Mouse (Mus musculus): ENCODE data around the gene Vamp5. TPM values are rescaled to one million over a fixed set of nuclear protein-coding genes. Genes with fewer than 3 reads are reported as not detected.

Gene Vamp5
- polyA plus RNA-seq, 1 experiment from 2014 or later: 10.0 TPM

DNA sequence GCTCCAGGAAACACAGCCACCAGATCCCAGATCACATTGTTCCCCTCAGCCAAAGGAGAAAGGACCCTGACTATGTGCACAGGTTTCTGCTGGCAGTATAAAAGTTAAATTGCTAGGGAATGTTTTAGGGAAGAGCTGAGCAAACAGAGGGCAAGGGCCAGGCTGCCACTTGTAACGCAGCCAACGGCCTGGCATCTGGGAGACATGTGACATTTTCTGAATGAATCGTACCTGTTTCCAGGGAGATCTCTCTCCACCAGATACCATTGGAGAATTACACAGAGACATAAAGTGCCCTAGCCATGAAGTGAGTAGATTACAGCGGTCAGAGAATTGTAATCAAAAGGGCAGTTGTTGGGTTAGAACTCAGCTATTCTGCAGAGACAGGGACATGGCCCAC is 7.1 kb downstream of the Vamp5 start:
- Histone ChIP-seq H3K9ac (no peak overlapping the region), H3K27ac (no peak overlapping the region), H3K4me3 (no peak overlapping the region), H3K9me3 (replicated peaks) (no peaks in the 10 kb centered on the region), H3K27me3 (no peaks in the 10 kb centered on the region), H3K36me3 (no peaks in the 10 kb centered on the region), H3K4me1 (0 out of 2 replicates have a peak, but pooled peaks cover 5% of the 10 kb centered on the region), H3K4me2 (replicated peaks) (no peak overlapping the region)
- 85% methylated on average over 4 of the region's 4 CpGs for WGBS
- no peak for ATAC-seq (ENCODE audit: low FRiP score)

DNA sequence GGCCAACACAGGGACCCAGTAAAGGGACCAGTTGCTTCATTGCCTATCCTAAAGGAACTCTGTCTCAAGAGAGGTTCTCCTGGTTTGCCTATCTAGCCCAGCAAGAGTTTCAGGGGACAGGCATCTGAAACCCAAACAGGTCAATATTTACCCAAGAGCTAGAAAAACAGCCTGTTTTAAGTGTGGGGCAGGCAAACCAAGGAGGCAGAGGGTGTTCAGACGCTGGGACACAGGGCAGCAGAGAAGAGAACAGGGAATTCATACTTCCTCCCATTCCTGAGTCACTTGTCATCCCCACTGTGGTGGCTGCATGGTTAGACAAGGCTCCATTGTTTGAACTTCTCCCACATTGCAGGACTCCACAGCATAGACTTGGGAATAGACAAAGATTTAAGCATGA is 8.7 kb downstream of the Vamp5 start:
- H3K27me3 ChIP-seq: no peaks in the 10 kb centered on the region
- 31% methylated on average over 1 of the region's 1 CpGs for WGBS
- no peak overlapping the region for H3K9ac ChIP-seq
- 0 out of 2 replicates have a peak, but pooled peaks cover 5% of the 10 kb centered on the region for H3K4me1 ChIP-seq
- no peaks in the 10 kb centered on the region for H3K9me3 ChIP-seq (replicated peaks)
- no peak overlapping the region for H3K4me3 ChIP-seq
- H3K27ac ChIP-seq: no peak overlapping the region
- no peaks in the 10 kb centered on the region for H3K36me3 ChIP-seq
- H3K4me2 ChIP-seq (replicated peaks): no peak overlapping the region
- no peak for ATAC-seq (ENCODE audit: low FRiP score)

DNA sequence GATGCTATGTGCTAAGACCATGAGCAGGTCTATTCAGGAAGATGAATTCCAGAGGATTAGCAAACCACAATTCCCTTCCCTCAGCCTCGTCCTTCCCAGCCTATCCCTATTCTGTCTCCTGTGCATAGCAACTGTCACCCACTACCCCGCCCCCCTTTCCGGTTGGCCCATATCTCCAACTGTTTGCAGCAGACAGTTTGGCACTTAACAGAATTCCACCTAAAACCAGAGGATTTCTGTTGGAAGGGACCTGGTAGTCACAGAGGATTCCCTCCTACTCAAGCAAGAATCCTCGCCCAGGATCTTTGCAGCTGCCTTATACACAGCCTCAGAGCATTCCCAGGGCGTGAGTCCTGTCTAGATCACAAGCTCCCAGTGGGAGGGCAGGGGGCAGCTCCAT is 9.1 kb downstream of the Vamp5 start:
- no peaks in the 10 kb centered on the region for H3K27me3 ChIP-seq

DNA sequence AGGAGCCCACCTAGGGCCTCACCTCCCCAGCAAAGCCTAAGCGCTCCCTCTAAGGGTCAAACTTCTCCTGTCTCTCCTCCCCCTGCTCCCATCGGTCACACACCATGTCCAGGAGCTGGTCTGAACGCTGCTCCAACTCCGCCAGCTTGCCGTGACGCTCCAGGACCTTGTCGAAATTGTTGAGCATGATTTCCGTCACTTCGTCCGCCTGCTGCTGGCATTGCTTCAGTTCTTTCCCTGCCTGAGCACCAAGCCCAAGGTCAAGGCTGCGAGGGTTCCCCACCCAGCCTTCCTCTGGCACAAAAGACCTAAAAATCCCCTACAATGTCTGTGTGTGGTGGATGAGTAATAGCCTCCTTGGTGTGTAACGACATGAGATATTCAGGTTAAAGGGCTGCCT is 10.2 kb downstream of the Vamp5 start:
- no peaks in the 10 kb centered on the region for H3K27me3 ChIP-seq
- ATAC-seq (ENCODE audit: low FRiP score): no peak
- H3K27ac ChIP-seq: no peak overlapping the region
- H3K4me1 ChIP-seq: 0 out of 2 replicates have a peak, but pooled peaks cover 5% of the 10 kb centered on the region
- H3K9ac ChIP-seq: no peak overlapping the region
- H3K4me2 ChIP-seq (replicated peaks): no peak overlapping the region
- H3K4me3 ChIP-seq: no peak overlapping the region
- H3K36me3 ChIP-seq: no peaks in the 10 kb centered on the region
- H3K9me3 ChIP-seq (replicated peaks): no peaks in the 10 kb centered on the region
- 83% methylated on average over 12 of the region's 12 CpGs for whole genome bisulfite sequencing

More for the DNA sequence above, 9.1 kb downstream of the Vamp5 start:
- Histone ChIP-seq H3K9ac (no peak overlapping the region), H3K9me3 (replicated peaks) (no peaks in the 10 kb centered on the region), H3K36me3 (no peaks in the 10 kb centered on the region), H3K27ac (no peak overlapping the region), H3K4me2 (replicated peaks) (no peak overlapping the region), H3K4me1 (0 out of 2 replicates have a peak, but pooled peaks cover 5% of the 10 kb centered on the region), H3K4me3 (no peak overlapping the region)
- ATAC-seq (ENCODE audit: low FRiP score): no peak
- WGBS: 48% methylated on average over 5 of the region's 5 CpGs

DNA sequence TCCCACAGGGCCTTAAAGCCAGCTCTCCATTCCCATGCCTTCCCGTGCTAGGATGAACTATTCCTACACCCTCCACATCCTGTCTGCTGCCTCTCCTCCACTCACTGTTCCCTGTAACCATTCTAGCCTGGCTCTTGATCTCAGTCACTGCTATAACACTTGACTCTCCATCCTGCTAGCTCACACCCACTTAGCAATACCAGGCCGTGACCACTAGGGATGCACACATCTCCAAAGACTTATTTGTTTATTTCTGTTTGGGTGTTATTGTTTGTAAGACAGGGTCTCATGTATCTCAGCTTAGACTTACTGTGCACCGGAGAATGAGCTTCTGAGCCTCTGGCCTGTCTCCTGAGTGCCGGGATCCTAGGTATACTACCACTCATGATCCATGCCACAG is 10.7 kb downstream of the Vamp5 start:
- H3K9ac ChIP-seq: no peak overlapping the region
- WGBS: 84% methylated on average over 4 of the region's 4 CpGs
- ATAC-seq (ENCODE audit: low FRiP score): no peak

DNA sequence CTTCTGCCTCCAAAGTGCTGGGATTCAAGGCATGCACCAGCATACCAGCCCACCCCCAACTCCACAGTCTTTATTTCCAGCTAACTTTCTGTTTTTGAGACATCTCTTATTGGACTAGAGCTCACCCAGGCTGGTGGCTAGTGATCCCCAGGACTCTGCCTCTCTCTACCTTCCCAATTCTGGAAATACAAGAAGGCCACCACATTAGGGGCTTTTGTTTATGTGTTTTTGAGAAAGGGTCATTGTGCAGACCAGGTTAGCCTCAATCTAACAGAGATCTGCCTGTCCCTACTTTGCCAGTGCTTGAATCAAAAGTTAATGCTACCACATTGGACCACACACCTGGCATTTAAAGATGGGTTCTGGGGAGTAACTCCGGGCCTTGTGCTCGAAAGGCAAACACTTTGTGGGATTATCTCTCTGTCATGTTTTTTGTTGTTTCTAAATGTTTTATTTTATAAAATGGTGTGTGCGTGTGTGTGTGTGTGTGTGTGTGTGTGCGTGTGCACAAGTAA is 12.8 kb downstream of the Vamp5 start:
- no peak for ATAC-seq (ENCODE audit: low FRiP score)

More for the DNA sequence above, 10.7 kb downstream of the Vamp5 start:
- Histone ChIP-seq H3K4me1 (0 out of 2 replicates have a peak, but pooled peaks cover 5% of the 10 kb centered on the region), H3K27ac (no peak overlapping the region), H3K36me3 (no peaks in the 10 kb centered on the region), H3K4me2 (replicated peaks) (no peak overlapping the region), H3K4me3 (no peak overlapping the region), H3K27me3 (no peaks in the 10 kb centered on the region), H3K9me3 (replicated peaks) (no peaks in the 10 kb centered on the region)

DNA sequence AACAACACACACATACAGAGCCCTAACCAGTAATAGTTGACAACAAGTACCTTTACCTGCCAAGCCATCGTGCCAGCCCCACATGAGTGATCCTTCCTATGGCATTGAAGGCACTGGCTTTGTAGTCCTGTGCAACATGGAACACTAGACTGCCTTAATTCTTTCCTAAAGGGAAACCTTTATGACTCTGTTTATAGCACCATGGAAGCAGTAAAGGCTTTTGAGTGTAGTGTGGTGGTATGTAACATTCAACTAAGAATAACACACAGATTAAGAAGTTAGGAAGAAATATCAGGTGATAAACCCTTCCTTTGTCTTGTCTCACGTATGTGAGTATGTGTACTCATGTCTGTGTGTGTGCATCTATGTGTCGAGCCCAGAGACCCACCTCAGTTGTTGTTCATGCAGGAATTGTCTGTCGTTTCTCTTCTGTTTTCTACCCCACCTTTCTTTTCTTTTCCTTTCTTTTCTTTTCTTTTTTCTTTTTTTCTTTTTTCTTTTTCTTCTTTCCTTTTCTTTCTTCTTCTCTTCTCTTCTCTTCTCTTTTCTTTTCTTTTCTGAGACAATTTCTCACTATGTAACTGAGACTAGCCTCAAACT is 13.3 kb downstream of the Vamp5 start, which contains the start of gene Rnf181:
TSS of gene Rnf181 (minus strand) at position 113 of the 600 bp plus-strand sequence.
- no peaks in the 10 kb centered on the region for H3K36me3 ChIP-seq
- H3K27me3 ChIP-seq: no peaks in the 10 kb centered on the region
- H3K27ac ChIP-seq: no peak within 1 kb of the TSS
- H3K9me3 ChIP-seq (replicated peaks): no peaks in the 10 kb centered on the region
- WGBS: 71% methylated on average over 4 of the region's 4 CpGs
- no peak within 1 kb of the TSS for H3K9ac ChIP-seq
- no peak for ATAC-seq (ENCODE audit: low FRiP score)
- no peak within 1 kb of the TSS for H3K4me2 ChIP-seq (replicated peaks)
- peaks cover 10% of the 10 kb centered on the region for H3K4me1 ChIP-seq
- H3K4me3 ChIP-seq: no peak within 1 kb of the TSS

More for the DNA sequence above, 12.8 kb downstream of the Vamp5 start:
- Histone ChIP-seq H3K36me3 (no peaks in the 10 kb centered on the region), H3K4me2 (replicated peaks) (no peak overlapping the region), H3K9ac (no peak overlapping the region), H3K27ac (no peak overlapping the region), H3K27me3 (no peaks in the 10 kb centered on the region), H3K4me3 (no peak overlapping the region), H3K9me3 (replicated peaks) (no peaks in the 10 kb centered on the region), H3K4me1 (peaks cover 10% of the 10 kb centered on the region)
- WGBS: 76% methylated on average over 4 of the region's 4 CpGs

DNA sequence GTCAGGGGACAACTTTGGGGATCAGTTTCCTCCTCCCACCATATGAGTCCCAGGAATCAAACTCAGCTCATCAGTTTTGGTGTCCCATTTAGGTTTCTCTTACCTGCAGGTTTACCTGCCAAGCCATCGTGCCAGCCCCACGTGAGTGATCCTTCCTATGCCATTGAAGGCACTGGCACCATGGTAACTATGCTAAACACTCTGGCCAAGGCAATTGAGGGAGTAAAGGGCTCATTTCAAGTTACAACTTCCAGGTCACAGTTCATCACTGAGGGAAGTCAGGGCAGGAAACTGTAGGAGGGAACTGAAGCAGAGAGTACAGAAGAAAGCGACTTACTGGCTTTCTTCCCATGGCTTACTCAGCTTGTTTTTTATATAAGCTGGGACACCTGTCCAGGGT is 14.0 kb downstream of the Vamp5 start:
- no peaks in the 10 kb centered on the region for H3K36me3 ChIP-seq
- no peak overlapping the region for H3K4me2 ChIP-seq (replicated peaks)
- no peak for ATAC-seq (ENCODE audit: low FRiP score)
- H3K4me3 ChIP-seq: no peak overlapping the region
- peaks cover 14% of the 10 kb centered on the region for H3K4me1 ChIP-seq
- no peak overlapping the region for H3K27ac ChIP-seq
- no peak overlapping the region for H3K9ac ChIP-seq
- WGBS: 71% methylated on average over 3 of the region's 3 CpGs
- no peaks in the 10 kb centered on the region for H3K27me3 ChIP-seq
- H3K9me3 ChIP-seq (replicated peaks): no peaks in the 10 kb centered on the region

DNA sequence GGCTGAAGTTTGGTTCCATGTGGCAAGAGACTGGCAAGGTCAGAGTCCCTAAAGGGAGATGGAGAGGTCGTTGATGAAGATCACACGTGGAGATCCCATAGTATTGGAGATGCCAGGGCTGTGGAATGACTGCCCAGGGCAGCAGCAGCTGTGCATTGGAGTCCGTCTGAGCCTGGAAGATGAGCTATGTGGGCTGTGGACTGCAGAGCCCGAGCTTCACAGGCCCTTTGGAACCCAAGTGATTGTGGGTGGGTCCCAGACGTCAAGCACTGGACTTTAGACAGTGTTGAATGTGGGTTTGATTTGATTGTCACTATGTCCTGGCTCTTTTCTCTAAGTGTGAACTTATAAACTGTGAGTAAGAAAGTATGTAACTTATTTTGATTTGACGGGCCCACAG is 15.3 kb downstream of the Vamp5 start:
- Histone ChIP-seq H3K27ac (no peak overlapping the region), H3K36me3 (0 out of 2 replicates have a peak, but pooled peaks cover 4% of the 10 kb centered on the region), H3K27me3 (no peaks in the 10 kb centered on the region), H3K4me1 (peaks cover 20% of the 10 kb centered on the region), H3K9ac (no peak overlapping the region), H3K9me3 (replicated peaks) (no peaks in the 10 kb centered on the region), H3K4me2 (replicated peaks) (no peak overlapping the region), H3K4me3 (no peak overlapping the region)
- WGBS: 78% methylated on average over 6 of the region's 6 CpGs
- ATAC-seq (ENCODE audit: low FRiP score): no peak

DNA sequence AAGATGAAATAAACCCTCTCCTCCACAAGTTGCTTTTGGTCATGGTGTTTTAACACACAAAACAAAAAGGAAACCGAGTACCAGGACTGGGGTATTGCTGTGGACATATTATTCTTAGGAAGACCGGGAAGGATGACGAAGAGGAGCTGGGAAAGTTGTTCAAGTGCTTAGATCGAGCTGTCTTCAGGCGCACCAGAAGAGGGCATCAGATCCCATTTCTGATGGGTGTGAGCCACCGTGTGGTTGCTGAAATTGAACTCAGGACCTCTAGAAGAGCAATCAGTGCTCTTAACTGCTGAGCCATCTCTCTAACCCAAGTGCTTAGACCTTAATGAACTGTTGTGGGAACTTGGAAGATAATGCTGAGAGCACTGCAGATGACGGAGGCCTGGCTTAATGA is 16.3 kb downstream of the Vamp5 start:
- no peak overlapping the region for H3K4me3 ChIP-seq
- H3K27me3 ChIP-seq: no peaks in the 10 kb centered on the region
- WGBS: 39% methylated on average over 7 of the region's 7 CpGs
- H3K9me3 ChIP-seq (replicated peaks): no peaks in the 10 kb centered on the region
- no peak overlapping the region for H3K4me2 ChIP-seq (replicated peaks)
- no peak overlapping the region for H3K9ac ChIP-seq
- no peak overlapping the region for H3K27ac ChIP-seq
- peaks cover 12% of the 10 kb centered on the region for H3K36me3 ChIP-seq
- peaks cover 20% of the 10 kb centered on the region for H3K4me1 ChIP-seq
- ATAC-seq (ENCODE audit: low FRiP score): no peak

DNA sequence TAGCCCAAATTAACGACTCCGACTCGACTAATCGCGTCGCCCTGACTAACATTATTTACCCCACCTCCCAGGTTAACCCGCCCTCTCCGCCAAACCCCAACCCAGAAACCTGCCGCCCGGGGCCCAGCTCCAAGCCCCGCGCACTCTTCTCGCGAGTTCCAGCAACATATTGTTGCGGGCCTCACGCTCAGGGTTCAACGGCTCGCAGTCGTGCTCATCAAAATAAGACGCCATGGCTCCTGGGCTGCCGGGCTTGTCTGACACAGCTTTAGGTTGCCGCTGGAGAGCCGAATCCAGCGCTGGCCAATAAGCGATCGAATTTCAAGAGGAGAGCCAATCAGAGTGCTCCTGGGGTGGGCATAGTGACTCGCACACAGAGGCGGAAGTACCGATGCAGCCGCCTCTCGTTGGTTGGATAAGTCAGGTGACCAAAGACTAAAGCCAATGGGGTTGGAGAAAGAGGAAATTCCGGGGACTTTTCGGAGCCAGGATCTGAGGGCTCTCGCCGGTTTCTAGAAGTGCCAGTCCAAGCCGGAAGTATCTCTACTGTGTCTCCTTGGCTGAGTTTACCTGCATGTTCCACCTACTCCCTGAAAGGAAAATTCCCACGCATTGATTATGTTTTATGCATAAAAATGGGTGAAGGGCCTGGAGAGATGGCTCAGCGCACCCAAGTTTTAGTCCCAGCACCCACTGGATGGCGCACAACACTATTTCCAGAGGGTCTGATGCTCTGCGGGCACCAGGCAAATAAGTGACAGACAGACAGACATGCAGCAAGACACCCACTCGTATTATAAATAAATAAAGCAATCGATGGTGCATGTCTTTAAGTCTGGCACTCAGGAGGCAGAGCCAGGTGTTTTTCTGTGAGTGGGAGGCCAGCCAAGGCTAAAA is 17.9 kb downstream of the Vamp5 start:
- Histone ChIP-seq H3K4me1 (peaks cover 20% of the 10 kb centered on the region), H3K27ac (peak overlapping the region; percentile 87), H3K9me3 (replicated peaks) (no peaks in the 10 kb centered on the region), H3K27me3 (no peaks in the 10 kb centered on the region), H3K4me3 (peak overlapping the region; percentile 77), H3K36me3 (peaks cover 27% of the 10 kb centered on the region), H3K9ac (peak overlapping the region; percentile 78), H3K4me2 (replicated peaks) (peak overlapping the region; percentile 87)
- peak; percentile 99 for ATAC-seq (ENCODE audit: low FRiP score)
- WGBS: under 1% methylated on average over 42 of the region's 42 CpGs

DNA sequence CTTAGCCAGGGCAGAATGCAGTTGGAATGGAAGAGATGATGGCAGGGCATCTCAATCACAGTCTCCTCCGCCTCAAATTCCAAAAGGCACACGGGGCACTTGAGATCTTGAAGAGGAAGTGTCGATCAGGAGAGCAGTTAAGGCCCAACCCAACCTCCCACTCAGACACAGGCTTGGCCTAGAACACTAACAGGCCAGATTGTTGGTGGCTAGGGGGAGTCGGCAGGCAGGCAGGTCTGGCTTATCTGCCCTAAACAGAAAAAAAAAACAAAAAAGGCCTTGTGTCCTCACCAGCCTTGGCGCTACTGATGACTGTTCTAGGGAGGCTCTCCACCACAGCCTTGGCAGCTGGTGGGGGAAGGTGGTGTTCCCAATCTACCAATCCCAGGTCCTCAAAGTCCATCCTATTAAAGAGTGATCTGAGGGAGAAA is 19.1 kb downstream of the Vamp5 start:
- ATAC-seq (ENCODE audit: low FRiP score): no peak
- peaks cover 27% of the 10 kb centered on the region for H3K36me3 ChIP-seq
- H3K9ac ChIP-seq: peak overlapping the region; percentile 78; the same call in 1 of the 2 replicates
- peak overlapping the region; percentile 77; the same call in 1 of the 2 replicates for H3K4me3 ChIP-seq
- no peaks in the 10 kb centered on the region for H3K27me3 ChIP-seq
- peak overlapping the region; percentile 87 for H3K4me2 ChIP-seq (replicated peaks)
- H3K4me1 ChIP-seq: peaks cover 22% of the 10 kb centered on the region
- no peaks in the 10 kb centered on the region for H3K9me3 ChIP-seq (replicated peaks)
- no peak overlapping the region for H3K27ac ChIP-seq
- 80% methylated on average over 5 of the region's 5 CpGs for WGBS

Measured in hindbrain, embryonic 12.5 days (tissue).